Mouse (Mus musculus) E14TG2a.4 (cell line): Measurements from ENCODE around the gene Ugt1a5.
"Not testable (repeated sequence)": the region's sequence is repeated elsewhere in the genome, so short reads cannot be mapped to it uniquely, and the experiment has no call there.

Source experiments
- H3K27me3 ChIP-seq: 2 replicates; pipeline ENCODE4 v1.6.1; 2014; ENCODE audit warnings: low read length, control low read depth; ENCODE audit not compliant: insufficient read depth
- H3K36me3 ChIP-seq: 2 replicates; pipeline ENCODE4 v1.6.1; 2014; ENCODE audit warnings: low read length, control low read depth; ENCODE audit not compliant: insufficient read depth
- H3K4me1 ChIP-seq: replicated peaks from 2 replicates; pipeline ENCODE4 v1.6.1; 2014; ENCODE audit warnings: low read depth, low read length, control low read depth
- H3K4me3 ChIP-seq: replicated peaks from 2 replicates; pipeline ENCODE4 v1.5.1; 2014; ENCODE audit warnings: mild to moderate bottlenecking, low read length
- H3K9me3 ChIP-seq: 2 replicates; pipeline ENCODE4 v1.6.1; 2014; ENCODE audit warnings: low read length, control low read depth
- CTCF ChIP-seq: conservative IDR thresholded peaks from 2 replicates; pipeline ENCODE4 v1.5.1; 2014; ENCODE audit warnings: low read length
- NANOG ChIP-seq: IDR thresholded peaks from 2 replicates; pipeline ENCODE4 v1.6.1; 2014; ENCODE audit warnings: borderline replicate concordance, low read length, mixed read lengths
- POU5F1 ChIP-seq: IDR thresholded peaks from 2 replicates; pipeline ENCODE4 v1.6.1; 2014; ENCODE audit warnings: low read length, borderline replicate concordance

The Ugt1a5 gene

GRCm38 (mm10) chr1:88165711-88166110 lies at the start of gene Ugt1a5:
TSS of gene Ugt1a5 (plus strand) at chr1:88166012.
- TF ChIP-seq POU5F1 (no peak), NANOG (no peak), CTCF (no peak)

GRCm38 (mm10) chr1:88120550-88120949 lies 45.3 kb upstream of the Ugt1a5 start:
- not testable (repeated sequence) for H3K9me3 ChIP-seq, H3K27me3 ChIP-seq, H3K4me3 ChIP-seq, H3K36me3 ChIP-seq, H3K4me1 ChIP-seq

More at GRCm38 (mm10) chr1:88165711-88166110, at the start of gene Ugt1a5:
- Histone ChIP-seq H3K9me3 (peaks cover 10% of the 10 kb centered on the region), H3K4me1 (peaks cover 4% of the 10 kb centered on the region; the same call in 1 of the 2 replicates), H3K4me3 (no peak within 1 kb of the TSS), H3K36me3 (no peaks in the 10 kb centered on the region), H3K27me3 (no peaks in the 10 kb centered on the region)

- H3K9me3 ChIP-seq, H3K27me3 ChIP-seq, H3K4me1 ChIP-seq, H3K4me3 ChIP-seq, H3K36me3 ChIP-seq: not testable (repeated sequence)
Observed at GRCm38 (mm10) chr1:88121521-88121920, 44.3 kb upstream of the Ugt1a5 start.

DNA sequence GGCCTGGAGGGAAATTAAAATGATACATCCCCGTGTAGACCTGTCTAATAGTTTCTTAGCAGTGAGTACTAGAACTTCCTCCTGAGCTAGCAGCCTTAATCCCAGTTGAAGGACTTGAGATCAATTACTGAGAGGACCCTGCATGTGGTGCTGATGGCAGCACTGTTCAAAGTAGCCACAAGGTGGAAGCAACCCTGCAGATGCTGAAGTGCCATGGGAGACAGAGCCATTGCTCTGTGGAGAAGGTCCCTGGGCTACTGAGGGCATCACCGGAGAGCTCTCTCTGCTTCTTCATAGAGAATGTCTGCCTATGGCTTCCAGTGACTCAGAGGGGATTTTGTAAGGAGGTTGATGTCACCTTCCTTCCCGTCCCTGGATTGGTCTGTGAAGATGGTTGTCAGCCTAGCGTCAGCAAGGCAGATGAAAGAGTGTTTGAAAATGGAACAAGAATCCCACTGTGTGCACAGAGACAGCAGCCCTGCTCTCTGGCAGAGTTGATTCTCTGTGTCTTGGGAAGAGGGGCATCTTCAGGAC lies 39.9 kb upstream of the Ugt1a5 start:
- H3K36me3 ChIP-seq, H3K9me3 ChIP-seq, H3K27me3 ChIP-seq, H3K4me1 ChIP-seq, H3K4me3 ChIP-seq: not testable (repeated sequence)

GRCm38 (mm10) chr1:88129091-88129490 lies 36.7 kb upstream of the Ugt1a5 start:
- not testable (repeated sequence) for H3K4me1 ChIP-seq, H3K9me3 ChIP-seq, H3K36me3 ChIP-seq, H3K4me3 ChIP-seq, H3K27me3 ChIP-seq

DNA sequence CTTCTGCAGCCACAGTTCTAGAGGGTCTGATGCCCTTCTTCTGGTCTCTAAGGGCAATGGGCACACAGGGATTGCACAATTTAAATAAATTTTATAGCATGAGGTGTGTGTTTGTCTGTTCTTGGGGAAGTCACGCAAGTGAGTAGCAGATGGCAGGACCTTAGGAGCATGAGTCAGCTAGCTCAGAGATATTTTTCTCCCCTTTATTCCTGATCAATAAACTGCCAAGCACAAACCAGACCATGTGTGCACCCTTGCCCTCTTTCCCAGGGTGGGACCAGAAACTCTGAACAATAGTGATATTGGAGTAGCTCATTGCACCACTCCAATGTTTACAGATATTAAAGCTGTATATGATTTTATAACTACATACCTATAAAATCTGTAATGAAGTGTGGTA lies 35.6 kb upstream of the Ugt1a5 start:
- H3K27me3 ChIP-seq, H3K9me3 ChIP-seq, H3K4me3 ChIP-seq, H3K4me1 ChIP-seq, H3K36me3 ChIP-seq: not testable (repeated sequence)

GRCm38 (mm10) chr1:88133908-88134456 lies 31.8 kb upstream of the Ugt1a5 start:
- no peaks in the 10 kb centered on the region for H3K27me3 ChIP-seq
- H3K9me3 ChIP-seq = no peaks in the 10 kb centered on the region
- H3K4me1 ChIP-seq = no peaks in the 10 kb centered on the region
- H3K4me3 ChIP-seq = no peak overlapping the region
- H3K36me3 ChIP-seq = no peaks in the 10 kb centered on the region
- TF ChIP-seq NANOG (no peak), POU5F1 (no peak), CTCF (no peak)

GRCm38 (mm10) chr1:88134457-88135011 lies 31.3 kb upstream of the Ugt1a5 start, which contains the start of gene Ugt1a6a:
TSS of gene Ugt1a6a (plus strand) at chr1:88134809.
- H3K4me1 ChIP-seq, H3K4me3 ChIP-seq, H3K36me3 ChIP-seq, H3K27me3 ChIP-seq, H3K9me3 ChIP-seq: not testable (repeated sequence)

- H3K27me3 ChIP-seq, H3K36me3 ChIP-seq, H3K4me3 ChIP-seq, H3K4me1 ChIP-seq, H3K9me3 ChIP-seq: not testable (repeated sequence)
Observed at GRCm38 (mm10) chr1:88135229-88135904, 30.4 kb upstream of the Ugt1a5 start.

GRCm38 (mm10) chr1:88136646-88137045 lies 29.2 kb upstream of the Ugt1a5 start:
- no peaks in the 10 kb centered on the region for H3K4me1 ChIP-seq
- TF ChIP-seq CTCF (no peak), NANOG (no peak), POU5F1 (no peak)
- no peaks in the 10 kb centered on the region for H3K27me3 ChIP-seq
- H3K9me3 ChIP-seq = no peaks in the 10 kb centered on the region
- H3K4me3 ChIP-seq = no peak overlapping the region
- no peaks in the 10 kb centered on the region for H3K36me3 ChIP-seq
